Mouse (Mus musculus) kidney, adult 2 months (tissue): ENCODE data around the gene Hibch. TPM values are rescaled to one million over a fixed set of nuclear protein-coding genes. Genes with fewer than 3 reads are reported as not detected.
"Not testable (repeated sequence)": the region's sequence is repeated elsewhere in the genome, so short reads cannot be mapped to it uniquely, and the experiment has no call there.

Experiments
- DNase-seq: peaks from one replicate; pipeline ENCODE4 v3.0.0; 2021
- H3K27ac ChIP-seq: fragments of 200-500 bp; 2 replicates; pipeline ENCODE4 v1.5.1; 2012; ENCODE audit warnings: low read depth, low read length, control low read depth, inconsistent platforms; ENCODE audit not compliant: insufficient read depth
- H3K27me3 ChIP-seq: fragments of 200-500 bp; replicated peaks from 2 replicates; pipeline ENCODE4 v1.6.1; 2012; ENCODE audit warnings: mild to moderate bottlenecking, moderate library complexity, low read length, inconsistent platforms; ENCODE audit not compliant: control insufficient read depth, insufficient read depth
- H3K36me3 ChIP-seq: fragments of 200-500 bp; 2 replicates; pipeline ENCODE4 v1.6.1; 2012; ENCODE audit warnings: mild to moderate bottlenecking, moderate library complexity, low read length, inconsistent platforms; ENCODE audit not compliant: control insufficient read depth, insufficient read depth
- H3K4me1 ChIP-seq: fragments of 200-500 bp; 2 replicates; pipeline ENCODE4 v1.6.1; 2011; ENCODE audit warnings: low read length; ENCODE audit not compliant: control insufficient read depth, insufficient read depth
- H3K4me3 ChIP-seq: fragments of 200-500 bp; 2 replicates; pipeline ENCODE4 v1.5.1; 2011; ENCODE audit warnings: mild to moderate bottlenecking, low read depth, low read length, control low read depth; ENCODE audit not compliant: insufficient read depth
- CTCF ChIP-seq: fragments of 200-500 bp; conservative IDR thresholded peaks from 2 replicates; pipeline ENCODE4 v1.5.1; 2011; ENCODE audit warnings: low read depth, mild to moderate bottlenecking, control low read depth, low read length, moderate library complexity, mixed read lengths; ENCODE audit not compliant: insufficient read depth, insufficient read length
- POLR2A ChIP-seq: fragments of 200-500 bp; IDR thresholded peaks from one replicate; pipeline ENCODE4 v1.6.1; 2011; ENCODE audit warnings: low read depth, low read length, control low read depth
- whole genome bisulfite sequencing: fragments of 180-500 bp; shearing (Covaris S2); methylation state at CpG from one replicate; pipeline ENCODE4 v1.1.7; 2018; 5-methylcytosine and 5-hydroxymethylcytosine counted together
- polyA plus RNA-seq: library from polyadenylated mRNA; depleted of rRNA; stranded (reverse); fragments of >200 nt; gene quantifications from 2 replicates; pipeline ENCODE4 v1.2.3, GENCODE M21; 2012

Gene Hibch
- polyA plus RNA-seq, 1 experiment, result 39.2 TPM

GRCm38 (mm10) chr1:52844354-52844753 lies 375 bp upstream of the Hibch start:
- Histone ChIP-seq H3K27me3 (no peaks in the 10 kb centered on the region), H3K4me1 (peaks cover 6% of the 10 kb centered on the region; the same call in 1 of the 2 replicates), H3K36me3 (no peaks in the 10 kb centered on the region), H3K27ac (no peak overlapping the region), H3K4me3 (no peak overlapping the region)
- DNase-seq, result no peak
- 17% methylated on average over 3 of the region's 3 CpGs for WGBS
- no peak for TF ChIP-seq POLR2A
- TF ChIP-seq CTCF, result no peak

GRCm38 (mm10) chr1:52846556-52846955 lies 1.8 kb downstream of the Hibch start:
- Histone ChIP-seq H3K36me3 (no peaks in the 10 kb centered on the region), H3K4me1 (peaks cover 6% of the 10 kb centered on the region; the same call in 1 of the 2 replicates), H3K27me3 (no peaks in the 10 kb centered on the region), H3K27ac (no peak overlapping the region), H3K4me3 (no peak overlapping the region)
- WGBS, result 69% methylated on average over 4 of the region's 4 CpGs
- TF ChIP-seq POLR2A (no peak), CTCF (no peak)
- DNase-seq, result peak; percentile 59

- 73% methylated on average over 4 of the region's 4 CpGs for WGBS
- no peak for DNase-seq
Observed at GRCm38 (mm10) chr1:52849422-52849821, 4.7 kb downstream of the Hibch start.

GRCm38 (mm10) chr1:52854029-52854428 lies 9.3 kb downstream of the Hibch start:
- H3K4me3 ChIP-seq, H3K27ac ChIP-seq, H3K4me1 ChIP-seq, H3K27me3 ChIP-seq, H3K36me3 ChIP-seq: not testable (repeated sequence)
- WGBS, result 56% methylated on average over 1 of the region's 1 CpGs
- DNase-seq, result peak; percentile 59

More at GRCm38 (mm10) chr1:52849422-52849821, 4.7 kb downstream of the Hibch start:
- no peak for TF ChIP-seq POLR2A
- TF ChIP-seq CTCF, result no peak
- H3K36me3 ChIP-seq, result no peaks in the 10 kb centered on the region
- peaks cover 6% of the 10 kb centered on the region; the same call in 1 of the 2 replicates for H3K4me1 ChIP-seq
- H3K4me3 ChIP-seq, result no peak overlapping the region
- H3K27ac ChIP-seq, result no peak overlapping the region
- no peaks in the 10 kb centered on the region for H3K27me3 ChIP-seq

GRCm38 (mm10) chr1:52855904-52856601 lies 11.3 kb downstream of the Hibch start:
- no peak for TF ChIP-seq POLR2A
- TF ChIP-seq CTCF, result no peak
- DNase-seq, result no peak
- 79% methylated on average over 7 of the region's 7 CpGs for WGBS
- no peak overlapping the region for H3K4me3 ChIP-seq
- no peak overlapping the region for H3K27ac ChIP-seq
- no peaks in the 10 kb centered on the region for H3K27me3 ChIP-seq
- H3K36me3 ChIP-seq, result no peaks in the 10 kb centered on the region
- H3K4me1 ChIP-seq, result no peaks in the 10 kb centered on the region

GRCm38 (mm10) chr1:52864220-52864619 lies 19.5 kb downstream of the Hibch start:
- Histone ChIP-seq H3K4me1 (no peaks in the 10 kb centered on the region), H3K27me3 (no peaks in the 10 kb centered on the region), H3K4me3 (no peak overlapping the region), H3K27ac (no peak overlapping the region), H3K36me3 (no peaks in the 10 kb centered on the region)
- TF ChIP-seq POLR2A, result no peak
- no peak for TF ChIP-seq CTCF
- 97% methylated on average over 1 of the region's 1 CpGs for WGBS
- DNase-seq, result no peak

- DNase-seq, result no peak
- no peak overlapping the region for H3K4me3 ChIP-seq
- H3K27me3 ChIP-seq, result no peaks in the 10 kb centered on the region
- no peaks in the 10 kb centered on the region for H3K36me3 ChIP-seq
- 97% methylated on average over 3 of the region's 3 CpGs for WGBS
- TF ChIP-seq POLR2A (no peak), CTCF (no peak)
- no peaks in the 10 kb centered on the region for H3K4me1 ChIP-seq
- H3K27ac ChIP-seq, result no peak overlapping the region
Observed at GRCm38 (mm10) chr1:52866007-52866406, 21.3 kb downstream of the Hibch start.
